In genomic region chr4:88937866-88938711, GRCm38 (mm10) we compare ENCODE assay signal across 9 mouse cellular contexts. TPM values are rescaled to one million over a fixed set of nuclear protein-coding genes. Genes with fewer than 3 reads are reported as not detected.
DNase-seq lines count a peak whose midpoint lies in the region; ATAC-seq and TF ChIP-seq lines count a peak whose summit lies in the region.
"Had no signal": no experiment of that assay in that cellular context is flagged by ENCODE, and none has a peak within 500 bp of the region (broad histone marks: within the 10 kb centered on the region; RNA-seq: fewer than 3 reads in every experiment).

No protein-coding gene starts in this region.

- peak overlapping the region; percentile 41; the same call in 1 of the 2 replicates for H3K9ac ChIP-seq in heart, adult 2 months (ENCODE audit: low read depth, low read length)
- H3K9ac ChIP-seq in limb, embryonic 14.5 days (ENCODE audit: low read depth, low read length, severe bottlenecking): peak overlapping the region; percentile 48
- peak overlapping the region; percentile 66 for H3K9ac ChIP-seq in midbrain, embryonic 15.5 days
- peak overlapping the region; percentile 43 for H3K9ac ChIP-seq in stomach, embryonic 14.5 days (replicated peaks; ENCODE audit: low read depth, low read length)

- peak; percentile 30 to 45 for DNase-seq in heart, adult 2 months
- no peak for DNase-seq in heart, postnatal 25 days (ENCODE audit: low spot score)
- peak; percentile 24 to 46 for DNase-seq in cerebellum, postnatal 4 days (ENCODE audit: low spot score in 2 of 2)
- peak; percentile 57 to 70 for DNase-seq in frontal cortex, postnatal 36 days (ENCODE audit: low spot score in 2 of 2)
- DNase-seq in kidney, adult 9 months: peak; percentile 39
- peak; percentile 7 for DNase-seq in limb, embryonic 14.5 days (ENCODE audit: low spot score)

- ATAC-seq in limb, embryonic 14.5 days (ENCODE audit: low FRiP score, low read depth): peak; percentile 84
- peak; percentile 98 for ATAC-seq in midbrain, embryonic 15.5 days (replicated peaks)
- peak; percentile 97 for ATAC-seq in stomach, embryonic 14.5 days (ENCODE audit: insufficient number of reproducible peaks, insufficient read depth, low FRiP score, low read depth)

- TF ChIP-seq EP300 in heart, adult 2 months (IDR thresholded peaks at IDR 0.05; ENCODE audit: insufficient read depth, low read depth, low read length): no peak

- no peaks in the 10 kb centered on the region for H3K27me3 ChIP-seq in heart, adult 2 months (ENCODE audit: control insufficient read depth, insufficient read depth, low read length)
- H3K27me3 ChIP-seq in limb, embryonic 14.5 days (ENCODE audit: control insufficient read depth, insufficient read depth, low read length): peaks cover 22% of the 10 kb centered on the region
- H3K27me3 ChIP-seq in midbrain, embryonic 15.5 days (replicated peaks): peaks cover 17% of the 10 kb centered on the region
- peaks cover 2% of the 10 kb centered on the region; the same call in 1 of the 2 replicates for H3K27me3 ChIP-seq in stomach, embryonic 14.5 days (ENCODE audit: control insufficient read depth, insufficient read depth, low read length)

- no peaks in the 10 kb centered on the region for H3K79me2 ChIP-seq in heart, adult 2 months (replicated peaks; ENCODE audit: control insufficient read depth, insufficient read depth, low read length)

- no peaks in the 10 kb centered on the region for H3K36me3 ChIP-seq in heart, adult 2 months (ENCODE audit: control insufficient read depth, insufficient read depth, low read length)
- H3K36me3 ChIP-seq in limb, embryonic 14.5 days (ENCODE audit: control insufficient read depth, insufficient read depth, low read length): no peaks in the 10 kb centered on the region
- H3K36me3 ChIP-seq in midbrain, embryonic 15.5 days (replicated peaks): no peaks in the 10 kb centered on the region
- no peaks in the 10 kb centered on the region for H3K36me3 ChIP-seq in stomach, embryonic 14.5 days (ENCODE audit: control insufficient read depth, insufficient read depth, low read length)

- no peaks in the 10 kb centered on the region for H3K9me3 ChIP-seq in limb, embryonic 14.5 days (ENCODE audit: control insufficient read depth, low read length)
- H3K9me3 ChIP-seq in midbrain, embryonic 15.5 days: no peaks in the 10 kb centered on the region
- no peaks in the 10 kb centered on the region for H3K9me3 ChIP-seq in stomach, embryonic 14.5 days (ENCODE audit: control insufficient read depth, low read depth, low read length)

- 1% methylated on average over 104 of the region's 104 CpGs for WGBS in heart, adult 2 months
- under 1% methylated on average over 59 of the region's 104 CpGs for WGBS in limb, embryonic 14.5 days
- under 1% methylated on average over 102 of the region's 104 CpGs for WGBS in midbrain, embryonic 15.5 days
- WGBS in stomach, embryonic 14.5 days: under 1% methylated on average over 93 of the region's 104 CpGs

- no peak overlapping the region; the same call in 1 of the 2 replicates for H3K27ac ChIP-seq in heart, adult 2 months
- 0 out of 2 replicates have a peak overlapping the region, but pooled peaks have one; percentile 19 for H3K27ac ChIP-seq in limb, embryonic 14.5 days (replicated peaks; ENCODE audit: low read depth, low read length)
- H3K27ac ChIP-seq in midbrain, embryonic 15.5 days: peak overlapping the region; percentile 83
- peak overlapping the region; percentile 74; the same call in 1 of the 2 replicates for H3K27ac ChIP-seq in stomach, embryonic 14.5 days (ENCODE audit: low read length)

- TF ChIP-seq CTCF in heart, adult 2 months (IDR thresholded peaks at IDR 0.05): peak; percentile 23; the same call in 1 of the 2 replicates

- intact Hi-C loops in heart, adult 2 months (cut with DNase I): loop anchor here (5.0 kb wide), 1 partner anchor 189 kb away; no protein-coding TSS in a partner anchor
- intact Hi-C loops in heart, postnatal 25 days (cut with DNase I): loop anchor here (2.0 kb wide), 2 partner anchors 65 to 191 kb away; no protein-coding TSS in a partner anchor

- H3K4me3 ChIP-seq in heart, adult 2 months: peak overlapping the region; percentile 50
- peak overlapping the region; percentile 61 for H3K4me3 ChIP-seq in limb, embryonic 14.5 days (replicated peaks; ENCODE audit: low read length)
- H3K4me3 ChIP-seq in midbrain, embryonic 15.5 days: peak overlapping the region; percentile 66
- peak overlapping the region; percentile 61 for H3K4me3 ChIP-seq in stomach, embryonic 14.5 days (ENCODE audit: low read depth, low read length)

- TF ChIP-seq POLR2A in heart, adult 2 months (IDR thresholded peaks at IDR 0.05; ENCODE audit: insufficient read depth, low read depth, low read length): no peak
- TF ChIP-seq POLR2A in limb, embryonic 14.5 days (IDR thresholded peaks at IDR 0.05; ENCODE audit: borderline replicate concordance, extremely low read depth, insufficient read depth, insufficient read length): no peak

- H3K4me1 ChIP-seq in heart, adult 2 months (ENCODE audit: control insufficient read depth, insufficient read depth, low read length): no peaks in the 10 kb centered on the region
- no peaks in the 10 kb centered on the region for H3K4me1 ChIP-seq in limb, embryonic 14.5 days (ENCODE audit: control insufficient read depth, insufficient read depth, low read length)
- no peaks in the 10 kb centered on the region for H3K4me1 ChIP-seq in midbrain, embryonic 15.5 days
- H3K4me1 ChIP-seq in stomach, embryonic 14.5 days (ENCODE audit: control insufficient read depth, insufficient read depth, low read length): no peaks in the 10 kb centered on the region

- H3K4me2 ChIP-seq in limb, embryonic 14.5 days (replicated peaks; ENCODE audit: low read depth, low read length, severe bottlenecking): peak overlapping the region; percentile 93
- peak overlapping the region; percentile 86 for H3K4me2 ChIP-seq in midbrain, embryonic 15.5 days
- peak overlapping the region; percentile 86 for H3K4me2 ChIP-seq in stomach, embryonic 14.5 days (replicated peaks; ENCODE audit: low read depth, low read length)

RNA-seq across cellular contexts. Expression of gene Ifne, which starts 58.1 kb away (rescaled TPM):
- not detected for total RNA-seq in heart, adult 2 months (2021)
- not detected in 2 replicates for polyA plus RNA-seq in heart, adult 2 months (2012; rRNA removed)
- total RNA-seq in heart, postnatal 25 days (2021): not detected
- not detected in 2 replicates for polyA plus RNA-seq in limb, embryonic 14.5 days (2012; rRNA removed)
- not detected in 2 replicates for polyA plus RNA-seq in limb, embryonic 14.5 days (2014; fragmentation: Nextera tagmentation; extraction: Ambion mirVana)
- not detected in 2 replicates for polyA plus RNA-seq in midbrain, embryonic 15.5 days (2015; fragmentation: Nextera tagmentation; extraction: Ambion mirVana)
- polyA plus RNA-seq in stomach, embryonic 14.5 days (2014; fragmentation: Nextera tagmentation; extraction: Ambion mirVana): not detected in 2 replicates
- total RNA-seq: MEL had no signal
